Mouse (Mus musculus): ENCODE results near the gene Radil.

- TF ChIP-seq CTCF (IDR thresholded peaks at IDR 0.05; ENCODE audit: extremely low read depth, insufficient read length, insufficient replicate concordance, low read depth, low read length) (no peak), POLR2A (IDR thresholded peaks at IDR 0.05; ENCODE audit: low read depth, low read length) (no peak)
These were observed 23.6 kb upstream of the Radil start for GRCm38 (mm10) chr5:142574323-142575057.
